Mouse (Mus musculus) embryo, embryonic 10 days (tissue): ENCODE measurements around the gene Nkd2.
A peak's percentile ranks its signal among the peaks of the same experiment; 100 is the strongest.

Experiments
- DNase-seq: peaks from one replicate; pipeline ENCODE4 v3.0.0-alpha.2; 2015; ENCODE audit warnings: low spot score

Nkd2 gene

DNA sequence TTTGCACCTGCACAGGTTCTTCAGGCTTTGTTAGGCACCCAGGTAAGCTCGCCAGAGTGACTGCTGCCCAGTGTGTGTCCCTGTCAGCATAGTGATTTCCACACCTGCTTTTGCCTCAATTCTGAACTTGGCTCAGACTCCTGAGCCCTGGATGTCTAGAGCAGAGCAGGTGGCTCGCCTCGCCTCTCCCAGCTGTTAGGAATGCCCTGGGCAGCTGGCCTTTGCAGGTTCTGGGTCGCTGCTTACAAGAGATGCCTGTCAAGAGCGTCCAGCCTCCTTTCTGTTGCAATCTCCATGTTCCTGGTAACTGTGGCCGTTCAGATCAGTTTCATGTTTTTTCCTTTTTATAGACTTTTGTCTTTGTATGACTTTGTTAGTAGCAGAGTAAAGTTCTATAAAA, 31.1 kb downstream of the Nkd2 start:
- peak; percentile 41 for DNase-seq

DNA sequence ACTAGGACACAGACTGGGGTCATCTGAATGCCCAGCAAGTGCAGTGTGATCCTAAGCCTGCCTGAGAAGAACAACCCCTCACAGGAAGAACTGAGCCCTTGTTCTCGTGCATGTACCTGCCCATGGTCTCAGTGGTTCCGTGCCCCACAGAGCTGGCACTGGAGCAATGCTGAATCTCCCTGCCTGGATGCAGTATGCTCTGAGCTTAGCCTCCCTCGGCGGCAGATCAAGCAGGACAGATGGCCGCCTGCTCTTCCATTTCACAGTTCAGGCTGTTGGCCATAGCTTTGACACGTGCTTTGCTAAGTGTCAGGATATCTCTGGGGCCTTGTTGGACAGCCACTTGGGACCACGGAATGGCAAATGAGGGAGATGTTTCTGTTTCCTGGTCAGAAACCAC, 33.2 kb downstream of the Nkd2 start:
- DNase-seq = no peak

DNA sequence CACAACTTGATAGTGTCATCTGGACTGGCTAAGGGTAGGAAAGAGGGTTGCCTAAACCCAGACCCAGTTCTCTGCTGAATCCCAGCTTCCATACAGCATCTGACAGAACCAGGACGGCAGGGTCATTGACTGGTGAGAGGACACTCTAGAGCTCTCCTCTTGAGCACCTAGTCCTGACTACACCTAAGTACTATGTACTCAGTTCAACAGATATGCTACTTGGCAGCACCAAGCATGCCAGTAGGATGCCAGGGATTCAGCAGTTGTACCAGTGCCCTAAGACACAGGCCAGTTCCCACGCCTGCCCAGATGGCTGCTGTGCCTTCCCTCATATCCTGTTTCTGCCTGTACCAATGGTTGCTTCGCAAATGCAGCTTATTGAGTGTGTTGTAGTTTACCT, 34.5 kb downstream of the Nkd2 start:
- no peak for DNase-seq

DNA sequence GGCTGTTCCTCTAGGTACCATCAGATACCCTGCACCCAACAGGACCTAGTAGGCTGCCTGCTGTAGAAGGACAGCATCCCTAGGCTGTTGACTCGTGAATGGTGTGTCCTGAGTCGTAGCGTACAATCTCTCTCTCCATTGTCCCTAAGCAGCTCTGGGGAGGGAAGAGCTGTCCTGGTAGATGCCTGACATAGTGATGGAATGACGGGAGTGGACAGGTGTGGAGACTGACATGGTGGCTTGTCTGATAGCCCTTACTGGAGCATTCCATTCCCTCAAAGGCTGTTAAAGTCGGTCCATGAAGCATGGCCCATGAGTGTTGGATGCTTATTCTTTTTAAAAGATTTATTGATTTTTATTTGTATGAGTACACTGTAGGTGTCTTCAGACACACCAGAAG, 42.5 kb downstream of the Nkd2 start:
- no peak for DNase-seq

DNA sequence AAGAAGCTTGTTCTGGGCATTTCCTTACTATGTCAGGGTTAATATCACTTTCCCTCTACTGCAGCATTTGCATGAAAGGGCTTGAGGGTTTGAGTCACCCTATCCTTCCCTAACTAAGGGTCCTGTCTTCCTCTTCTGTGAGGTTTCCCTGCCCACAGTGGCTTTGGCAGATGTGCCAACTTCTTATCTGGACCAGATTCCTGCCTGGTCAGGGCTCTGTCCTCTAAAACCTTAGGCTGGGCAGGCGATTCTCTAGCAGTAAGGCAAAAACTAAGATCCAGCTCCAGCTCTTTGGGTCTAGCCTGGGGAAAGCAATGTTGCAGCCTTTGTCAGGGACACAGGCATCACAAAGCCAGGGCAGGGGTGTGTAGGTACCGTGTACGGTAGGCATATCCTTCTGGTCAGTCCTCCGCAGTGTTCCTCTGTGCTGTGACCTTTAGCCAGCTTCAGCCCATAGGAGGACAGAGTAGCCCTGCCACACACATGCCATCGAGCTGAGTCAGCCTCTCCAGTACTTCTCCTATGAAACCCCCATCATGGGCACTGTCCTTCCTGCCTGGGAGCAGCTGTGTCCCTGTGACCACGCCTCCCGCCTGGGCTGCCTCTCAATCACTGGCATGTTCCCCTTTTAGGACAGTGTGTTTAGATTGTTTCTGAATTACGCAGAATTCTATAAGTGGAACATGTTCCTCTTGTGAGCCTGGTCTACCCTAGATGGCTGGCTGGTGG, 43.8 kb downstream of the Nkd2 start:
- DNase-seq = no peak

DNA sequence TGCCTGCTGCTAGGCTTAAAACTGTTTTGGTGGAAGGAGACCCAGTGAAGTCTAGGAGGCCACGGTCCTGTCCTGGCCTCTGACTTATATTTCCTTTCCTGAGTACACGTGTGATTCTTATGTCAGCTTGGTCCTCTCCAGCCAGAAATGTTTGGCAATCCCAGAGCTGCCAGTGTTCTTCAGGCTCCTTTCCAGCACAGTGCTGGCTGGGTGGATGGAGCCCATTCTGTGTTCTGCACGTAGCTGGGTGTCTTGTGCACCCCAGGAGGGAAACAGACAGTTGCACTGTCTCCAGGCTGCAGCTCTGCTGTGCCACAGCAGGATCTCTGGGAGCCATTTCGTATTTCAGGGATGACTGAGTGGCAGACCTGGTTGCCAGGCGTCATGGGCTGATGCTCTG, 48.3 kb downstream of the Nkd2 start:
- DNase-seq = no peak

DNA sequence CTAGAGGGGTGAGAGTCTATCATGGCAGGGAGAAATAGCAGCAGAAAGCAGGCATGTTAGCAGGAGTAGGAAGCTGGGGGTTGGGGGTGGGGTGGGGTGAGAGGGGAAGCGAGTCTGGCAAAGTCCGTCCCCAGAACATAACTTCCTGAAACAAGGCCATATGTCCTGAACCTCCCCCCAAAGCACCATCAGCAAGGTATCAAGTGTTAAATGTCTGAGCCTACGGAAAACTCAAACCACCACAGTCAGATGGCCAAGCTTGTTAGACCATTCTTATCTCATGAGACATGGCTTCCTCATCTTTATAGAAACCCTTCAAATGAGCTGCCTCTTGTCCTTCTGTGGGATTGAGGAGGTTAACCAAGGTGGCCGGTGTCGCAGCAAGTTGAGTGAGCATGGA, 54.3 kb downstream of the Nkd2 start:
- DNase-seq = no peak

DNA sequence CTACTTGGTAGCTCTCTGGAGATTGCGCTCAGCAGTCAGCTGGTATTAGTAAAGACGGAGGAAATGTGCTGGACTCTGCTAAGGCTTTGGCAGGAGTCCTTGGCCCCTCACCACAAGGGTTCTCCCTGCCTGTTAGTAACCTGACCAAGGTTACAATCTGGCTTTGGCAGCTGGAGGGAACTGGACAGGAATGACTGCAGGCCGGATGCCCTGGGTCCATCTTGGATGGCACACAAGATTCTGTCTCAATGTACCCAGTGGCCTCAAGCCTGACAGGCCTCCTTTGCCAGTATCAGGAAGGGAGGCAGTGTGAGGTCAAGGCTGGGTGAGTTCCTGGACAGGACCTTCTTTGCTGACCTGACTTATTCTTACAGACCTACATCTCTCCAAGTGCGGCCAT, 55.3 kb downstream of the Nkd2 start:
- no peak for DNase-seq

DNA sequence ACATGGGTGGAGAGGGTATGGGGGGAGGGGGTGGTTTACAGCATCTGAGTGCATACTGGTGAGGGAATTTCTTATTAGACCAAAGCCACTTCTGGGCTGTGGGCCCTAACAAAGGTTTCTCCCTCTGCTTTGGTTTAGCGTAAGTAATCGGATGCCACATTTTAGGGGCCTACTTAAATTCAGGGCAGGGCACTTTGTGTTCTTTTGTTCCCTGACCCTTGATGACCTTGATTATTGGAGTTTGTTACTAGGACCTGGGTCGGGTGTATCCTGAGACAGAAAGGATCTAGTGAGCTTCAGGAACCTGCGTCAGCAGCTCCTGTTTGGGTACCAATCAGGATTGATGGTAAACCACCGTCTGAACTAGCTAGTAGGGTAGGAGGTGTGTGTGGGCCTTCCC, 64.9 kb downstream of the Nkd2 start:
- DNase-seq = no peak

DNA sequence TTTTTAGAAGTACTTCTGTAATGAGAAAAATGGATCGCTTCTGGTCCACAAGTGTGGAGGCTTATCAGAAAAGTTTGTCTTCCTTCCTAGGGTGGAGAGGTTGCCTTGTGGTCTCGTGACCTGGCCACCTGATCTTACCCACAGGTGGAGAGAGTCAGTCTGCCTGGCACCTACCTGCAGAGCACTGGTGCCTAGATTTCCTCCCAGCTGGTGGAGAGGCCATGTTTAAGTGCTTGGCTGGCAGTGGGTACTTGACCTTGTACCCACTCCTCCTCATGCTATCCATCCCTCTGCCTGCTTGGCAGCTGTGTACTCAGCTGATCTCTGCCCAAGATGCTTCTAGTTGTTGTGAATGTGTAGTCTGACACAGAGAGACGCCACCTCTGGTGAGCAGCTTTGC, 69.9 kb downstream of the Nkd2 start:
- no peak for DNase-seq

DNA sequence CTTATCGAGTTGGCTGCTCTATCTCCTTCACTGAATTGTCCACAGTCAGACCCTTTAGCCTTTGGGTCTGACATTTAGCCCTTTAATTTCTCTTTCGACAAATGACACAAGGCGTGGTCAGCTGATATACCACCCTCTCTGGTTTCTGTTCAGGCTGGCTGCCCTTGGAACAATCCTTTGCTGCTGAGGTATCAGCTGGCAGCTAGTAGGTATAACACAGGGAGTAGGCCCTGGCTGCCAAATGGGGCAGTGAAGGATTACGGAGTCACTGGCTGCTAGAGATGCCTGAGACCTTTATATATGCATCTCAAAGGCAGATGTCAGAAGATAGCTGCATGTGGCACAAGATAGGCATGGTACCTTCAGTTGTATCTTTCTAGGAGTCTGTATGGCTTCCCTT, 71.6 kb downstream of the Nkd2 start:
- DNase-seq = no peak

DNA sequence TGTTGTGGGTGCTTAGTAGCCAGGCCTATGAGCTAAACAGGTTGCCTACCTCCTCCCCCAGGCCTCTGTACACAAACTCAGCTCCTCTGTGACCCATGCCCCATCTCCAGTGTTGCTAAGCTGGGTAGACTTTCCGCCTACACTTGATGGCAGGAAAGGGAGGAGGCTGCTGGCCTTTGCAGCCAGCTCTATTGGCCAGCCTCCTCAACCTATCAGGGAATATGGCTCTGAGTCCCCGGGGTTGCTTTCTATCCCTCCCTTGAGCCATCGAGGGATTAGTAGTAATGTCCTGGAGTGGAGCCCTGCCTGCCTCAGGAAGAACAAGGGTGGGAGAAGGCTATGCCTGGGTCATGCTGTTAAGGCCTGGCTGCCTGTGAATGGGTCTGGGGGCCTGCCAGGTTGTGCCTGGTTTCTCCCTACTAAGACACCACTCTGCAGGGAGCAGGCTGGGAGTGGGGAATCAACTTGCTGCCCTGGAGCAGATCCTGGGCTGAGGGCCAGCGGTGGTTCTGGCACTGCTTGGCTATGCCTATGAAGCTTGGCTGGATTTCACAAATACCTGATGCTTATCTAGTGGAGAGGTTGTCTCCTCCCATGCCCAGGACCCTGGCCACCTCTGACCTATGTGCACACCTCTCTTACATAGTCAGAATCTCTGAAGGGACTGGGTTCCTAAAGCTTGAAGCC, 73.8 kb downstream of the Nkd2 start:
- DNase-seq = no peak

DNA sequence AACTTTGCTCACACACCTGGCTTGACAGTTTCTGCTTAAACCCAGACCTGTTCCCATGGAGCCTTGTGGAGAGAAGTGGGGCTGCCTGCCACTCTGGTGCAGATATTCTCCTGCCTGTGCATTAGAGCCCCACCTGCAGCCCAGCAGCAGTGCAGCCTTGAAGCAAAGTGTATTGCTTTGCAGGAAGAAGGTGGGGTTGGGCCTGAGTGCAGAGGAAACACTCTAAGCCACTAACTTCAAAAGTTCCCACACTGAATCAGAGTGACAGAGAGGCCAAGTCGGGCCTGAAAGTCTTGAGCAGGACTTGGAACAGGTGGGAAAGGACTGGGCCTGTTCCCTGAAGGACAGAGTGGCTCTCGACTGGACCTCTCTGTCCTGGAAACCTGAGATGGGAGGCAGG, 74.8 kb downstream of the Nkd2 start:
- no peak for DNase-seq

DNA sequence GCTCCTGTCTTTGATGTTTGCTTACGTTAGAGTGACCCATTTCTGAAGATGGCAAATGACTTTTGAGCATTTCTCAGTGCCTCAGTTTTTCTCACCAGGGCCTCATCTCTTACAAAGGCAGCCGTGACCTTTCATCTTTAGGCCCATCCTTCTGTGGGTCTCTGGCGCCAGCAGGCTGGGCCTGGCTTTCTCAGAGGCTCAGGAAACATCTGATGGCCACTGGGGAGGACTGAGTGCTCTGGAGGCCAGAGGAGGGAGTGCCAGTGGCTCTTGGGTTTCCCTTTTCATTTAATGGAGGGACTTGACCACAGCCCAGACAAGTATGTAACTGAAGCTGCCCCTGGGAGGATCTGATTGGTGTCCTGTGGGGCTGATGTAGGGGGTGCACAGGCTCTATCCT, 76.3 kb downstream of the Nkd2 start:
- DNase-seq = peak; percentile 40

DNA sequence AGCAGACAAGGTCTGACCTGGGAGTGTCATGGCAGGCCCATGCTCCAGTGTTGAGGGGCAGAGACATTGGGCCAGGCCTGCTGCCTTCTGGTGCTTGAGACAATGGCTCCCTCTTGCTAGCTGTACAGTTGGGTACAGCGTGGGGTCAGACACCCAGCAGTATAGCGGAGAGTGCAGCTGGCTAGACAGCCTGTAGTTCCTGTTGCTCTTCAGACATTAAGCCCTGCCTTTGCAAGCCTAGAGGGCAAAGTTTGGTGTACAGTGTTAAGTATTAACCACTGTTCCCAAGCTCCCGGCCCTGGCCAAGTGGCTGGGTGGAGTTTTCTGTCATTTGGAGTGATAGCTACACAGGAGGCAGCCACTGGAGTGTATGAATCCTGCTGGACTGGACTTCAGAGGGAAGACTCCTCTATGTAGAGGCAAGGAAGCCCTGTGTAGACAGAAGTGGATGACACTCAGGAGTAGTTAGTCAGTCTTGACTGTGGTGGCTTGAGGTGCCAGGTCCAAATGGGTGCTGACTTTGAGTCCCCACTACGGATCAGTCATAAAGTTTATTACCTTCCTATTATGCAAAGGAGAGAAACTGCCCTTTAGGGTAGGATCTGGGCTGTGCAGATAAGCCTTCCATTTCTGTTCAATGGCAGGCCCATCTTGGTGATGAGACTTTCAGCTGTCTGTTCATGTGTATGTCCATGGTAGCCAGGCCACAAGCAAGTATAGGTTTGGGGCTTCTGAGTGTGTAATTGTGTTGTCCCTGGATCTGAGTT, 77.3 kb downstream of the Nkd2 start:
- no peak for DNase-seq
